Mouse (Mus musculus) limb, embryonic 13.5 days (tissue): ENCODE measurements around the gene Psors1c2. TPM values are rescaled to one million over a fixed set of nuclear protein-coding genes. Genes with fewer than 3 reads are reported as not detected.

Experiments
- ATAC-seq: fragments of 200-750 bp; cut with Nextera tagmentation; 2 replicates; pipeline ENCODE4 v1.8.0; 2017; ENCODE audit warnings: low read depth, moderate number of reproducible peaks, moderate TSS enrichment; ENCODE audit not compliant: low FRiP score
- H3K27ac ChIP-seq: fragments of 300-500 bp; sonication (generic); 2 replicates; pipeline ENCODE4 v1.5.1; 2015; ENCODE audit warnings: inconsistent platforms, mild to moderate bottlenecking, moderate library complexity
- H3K27me3 ChIP-seq: fragments of 300-500 bp; sonication (generic); 2 replicates; pipeline ENCODE4 v1.6.1; 2015; ENCODE audit warnings: mild to moderate bottlenecking, inconsistent platforms
- H3K36me3 ChIP-seq: fragments of 300-500 bp; sonication (generic); 2 replicates; pipeline ENCODE4 v1.6.1; 2015; ENCODE audit warnings: inconsistent platforms, mild to moderate bottlenecking, moderate library complexity
- H3K4me1 ChIP-seq: fragments of 300-500 bp; sonication (generic); 2 replicates; pipeline ENCODE4 v1.6.1; 2015; ENCODE audit warnings: inconsistent platforms
- H3K4me2 ChIP-seq: fragments of 300-500 bp; sonication (generic); replicated peaks from 2 replicates; pipeline ENCODE4 v1.6.1; 2015; ENCODE audit warnings: inconsistent platforms, mild to moderate bottlenecking, moderate library complexity
- H3K4me3 ChIP-seq: fragments of 300-500 bp; sonication (generic); 2 replicates; pipeline ENCODE4 v1.5.1; 2015; ENCODE audit warnings: moderate library complexity, mild to moderate bottlenecking, inconsistent platforms
- H3K9ac ChIP-seq: fragments of 300-500 bp; sonication (generic); 2 replicates; pipeline ENCODE4 v1.6.1; 2015; ENCODE audit warnings: mild to moderate bottlenecking, inconsistent platforms
- H3K9me3 ChIP-seq: fragments of 300-500 bp; sonication (generic); 2 replicates; pipeline ENCODE4 v1.6.1; 2016; ENCODE audit warnings: inconsistent platforms
- WGBS: fragments of 180-500 bp; shearing (Covaris S2); methylation state at CpG from one replicate; pipeline ENCODE4 v1.1.7; 2015; 5-methylcytosine and 5-hydroxymethylcytosine counted together
- polyA plus RNA-seq: library from polyadenylated mRNA; unstranded; fragments of >200 nt; fragmentation: Nextera tagmentation; extraction: Ambion mirVana; gene quantifications from 2 replicates; pipeline ENCODE4 v1.2.1, GENCODE M21; 2015

Psors1c2 gene
- polyA plus RNA-seq, 1 experiment from 2014 or later = 1.9 TPM

- no peaks in the 10 kb centered on the region for H3K9me3 ChIP-seq
- WGBS = 63% methylated on average over 15 of the region's 15 CpGs
- peak; percentile 41; the same call in 1 of the 2 replicates for ATAC-seq
Measured at GRCm38 (mm10) chr17:35549437-35550142, 16.6 kb downstream of the Psors1c2 start.

GRCm38 (mm10) chr17:35550143-35550494 is 17.1 kb downstream of the Psors1c2 start:
- no peak overlapping the region; the same call in 1 of the 2 replicates for H3K4me2 ChIP-seq
- no peaks in the 10 kb centered on the region for H3K27me3 ChIP-seq
- H3K9me3 ChIP-seq = no peaks in the 10 kb centered on the region
- no peak overlapping the region for H3K9ac ChIP-seq
- ATAC-seq = no peak
- peaks cover 5% of the 10 kb centered on the region; the same call in 1 of the 2 replicates for H3K4me1 ChIP-seq
- 93% methylated on average over 4 of the region's 4 CpGs for WGBS
- H3K27ac ChIP-seq = 0 out of 2 replicates have a peak overlapping the region, but pooled peaks have one; percentile 55
- H3K4me3 ChIP-seq = no peak overlapping the region
- H3K36me3 ChIP-seq = no peaks in the 10 kb centered on the region

More at GRCm38 (mm10) chr17:35549437-35550142, 16.6 kb downstream of the Psors1c2 start:
- Histone ChIP-seq H3K4me2 (no peak overlapping the region; the same call in 1 of the 2 replicates), H3K27ac (peak overlapping the region; percentile 55; the same call in 1 of the 2 replicates), H3K36me3 (no peaks in the 10 kb centered on the region), H3K4me1 (peaks cover 5% of the 10 kb centered on the region; the same call in 1 of the 2 replicates), H3K27me3 (no peaks in the 10 kb centered on the region), H3K9ac (no peak overlapping the region), H3K4me3 (no peak overlapping the region)

DNA sequence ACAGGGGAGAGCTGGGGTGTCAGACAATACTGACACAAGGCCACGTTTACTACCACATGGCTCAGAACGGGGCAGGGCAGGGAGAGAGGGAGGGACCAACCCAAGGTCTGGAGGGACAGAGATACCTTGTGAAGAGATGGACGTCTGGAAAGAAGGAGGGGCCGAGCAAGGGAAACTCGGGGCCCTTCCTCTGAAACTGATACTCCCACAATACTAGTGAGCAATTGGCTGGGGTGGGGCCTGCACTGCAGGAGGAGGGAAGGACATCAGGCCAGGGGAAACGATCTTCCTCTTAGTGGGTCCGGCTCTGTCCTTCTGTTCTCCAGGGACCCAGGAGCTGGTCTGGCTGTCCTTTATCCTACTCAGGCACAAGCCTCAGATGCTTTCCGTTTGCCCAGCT is 17.9 kb downstream of the Psors1c2 start:
- WGBS = 55% methylated on average over 8 of the region's 8 CpGs

GRCm38 (mm10) chr17:35551881-35552414 is 18.9 kb downstream of the Psors1c2 start, which contains the start of gene Cdsn:
Gene Cdsn (plus strand): TSS chr17:35552128.
- peaks cover 5% of the 10 kb centered on the region; the same call in 1 of the 2 replicates for H3K4me1 ChIP-seq
- no peaks in the 10 kb centered on the region for H3K27me3 ChIP-seq
- 79% methylated on average over 10 of the region's 10 CpGs for WGBS
- H3K9ac ChIP-seq = no peak within 1 kb of the TSS
- no peak within 1 kb of the TSS for H3K27ac ChIP-seq
- no peaks in the 10 kb centered on the region for H3K36me3 ChIP-seq
- no peak for ATAC-seq
- no peak within 1 kb of the TSS for H3K4me3 ChIP-seq
- H3K9me3 ChIP-seq = no peaks in the 10 kb centered on the region
- no peak within 1 kb of the TSS for H3K4me2 ChIP-seq

More for the DNA sequence above, 17.9 kb downstream of the Psors1c2 start:
- no peak overlapping the region for H3K4me2 ChIP-seq
- H3K4me3 ChIP-seq = no peak overlapping the region
- no peaks in the 10 kb centered on the region for H3K9me3 ChIP-seq
- ATAC-seq = no peak
- H3K36me3 ChIP-seq = no peaks in the 10 kb centered on the region
- peaks cover 5% of the 10 kb centered on the region; the same call in 1 of the 2 replicates for H3K4me1 ChIP-seq
- H3K27ac ChIP-seq = no peak overlapping the region
- H3K9ac ChIP-seq = no peak overlapping the region
- no peaks in the 10 kb centered on the region for H3K27me3 ChIP-seq

- Histone ChIP-seq H3K36me3 (no peaks in the 10 kb centered on the region), H3K4me2 (no peak overlapping the region), H3K27ac (no peak overlapping the region), H3K4me1 (no peaks in the 10 kb centered on the region), H3K4me3 (no peak overlapping the region), H3K9ac (no peak overlapping the region), H3K27me3 (no peaks in the 10 kb centered on the region), H3K9me3 (no peaks in the 10 kb centered on the region)
- 81% methylated on average over 5 of the region's 5 CpGs for WGBS
- no peak for ATAC-seq
Measured at GRCm38 (mm10) chr17:35554321-35554720, 21.3 kb downstream of the Psors1c2 start.

GRCm38 (mm10) chr17:35554761-35555397 is 21.9 kb downstream of the Psors1c2 start:
- no peak overlapping the region for H3K4me3 ChIP-seq
- H3K27me3 ChIP-seq = no peaks in the 10 kb centered on the region
- H3K9ac ChIP-seq = no peak overlapping the region
- ATAC-seq = no peak
- no peaks in the 10 kb centered on the region for H3K4me1 ChIP-seq
- H3K4me2 ChIP-seq = no peak overlapping the region
- H3K9me3 ChIP-seq = no peaks in the 10 kb centered on the region
- 90% methylated on average over 18 of the region's 18 CpGs for WGBS
- H3K27ac ChIP-seq = no peak overlapping the region
- H3K36me3 ChIP-seq = no peaks in the 10 kb centered on the region

DNA sequence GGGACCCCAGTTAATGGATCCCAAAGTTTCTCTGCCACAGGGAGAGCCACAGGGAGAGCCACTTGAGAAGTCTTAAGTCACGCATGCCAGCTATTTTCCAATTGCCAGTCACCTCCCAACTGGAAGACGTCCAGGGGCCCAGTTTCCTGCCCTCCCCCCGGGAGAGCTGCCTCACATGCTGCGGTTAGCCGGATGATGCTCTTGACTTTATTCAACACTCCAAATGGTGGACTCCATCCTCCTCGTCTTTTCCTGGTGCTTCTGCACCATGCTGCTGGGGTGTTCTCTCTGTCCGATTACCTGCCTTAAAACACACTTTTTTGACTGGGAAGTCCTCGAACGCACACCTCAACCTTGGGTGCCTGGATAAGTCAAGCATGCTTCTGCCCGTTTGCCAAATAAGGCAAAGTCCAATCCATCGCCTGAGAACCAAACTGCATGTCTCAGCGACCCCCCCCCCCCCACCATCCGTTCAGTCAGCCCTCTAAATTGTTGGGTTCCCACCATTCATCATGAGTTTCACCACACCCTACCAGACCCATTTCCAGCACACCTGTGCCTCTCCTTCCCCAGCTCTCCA is 23.3 kb downstream of the Psors1c2 start:
- no peak overlapping the region for H3K4me2 ChIP-seq
- H3K9ac ChIP-seq = no peak overlapping the region
- no peaks in the 10 kb centered on the region for H3K36me3 ChIP-seq
- H3K4me3 ChIP-seq = no peak overlapping the region
- H3K9me3 ChIP-seq = no peaks in the 10 kb centered on the region
- H3K27me3 ChIP-seq = no peaks in the 10 kb centered on the region
- ATAC-seq = no peak
- H3K27ac ChIP-seq = no peak overlapping the region
- WGBS = 90% methylated on average over 13 of the region's 13 CpGs
- no peaks in the 10 kb centered on the region for H3K4me1 ChIP-seq

GRCm38 (mm10) chr17:35556812-35557211 is 23.8 kb downstream of the Psors1c2 start:
- WGBS = 32% methylated on average over 5 of the region's 5 CpGs
- Histone ChIP-seq H3K4me2 (no peak overlapping the region), H3K36me3 (no peaks in the 10 kb centered on the region), H3K4me1 (no peaks in the 10 kb centered on the region), H3K9me3 (no peaks in the 10 kb centered on the region), H3K4me3 (no peak overlapping the region), H3K27me3 (no peaks in the 10 kb centered on the region), H3K9ac (no peak overlapping the region), H3K27ac (no peak overlapping the region)
- ATAC-seq = no peak

GRCm38 (mm10) chr17:35557351-35557750 is 24.4 kb downstream of the Psors1c2 start:
- Histone ChIP-seq H3K27ac (no peak overlapping the region), H3K9ac (no peak overlapping the region), H3K36me3 (no peaks in the 10 kb centered on the region), H3K9me3 (no peaks in the 10 kb centered on the region), H3K4me1 (no peaks in the 10 kb centered on the region), H3K4me3 (no peak overlapping the region), H3K4me2 (no peak overlapping the region), H3K27me3 (no peaks in the 10 kb centered on the region)
- 75% methylated on average over 9 of the region's 9 CpGs for WGBS
- no peak for ATAC-seq

- Histone ChIP-seq H3K9ac (no peak overlapping the region), H3K4me3 (no peak overlapping the region), H3K4me2 (no peak overlapping the region), H3K27ac (no peak overlapping the region), H3K4me1 (no peaks in the 10 kb centered on the region), H3K27me3 (no peaks in the 10 kb centered on the region), H3K36me3 (no peaks in the 10 kb centered on the region), H3K9me3 (no peaks in the 10 kb centered on the region)
- WGBS = 62% methylated on average over 8 of the region's 8 CpGs
- no peak for ATAC-seq
Measured at GRCm38 (mm10) chr17:35558216-35558615, 25.2 kb downstream of the Psors1c2 start.

- peaks cover 10% of the 10 kb centered on the region for H3K4me1 ChIP-seq
- 51% methylated on average over 3 of the region's 3 CpGs for WGBS
- H3K4me3 ChIP-seq = no peak within 1 kb of the TSS
- H3K27ac ChIP-seq = no peak within 1 kb of the TSS
- H3K4me2 ChIP-seq = no peak within 1 kb of the TSS
- no peaks in the 10 kb centered on the region for H3K36me3 ChIP-seq
- peaks cover 47% of the 10 kb centered on the region for H3K27me3 ChIP-seq
- H3K9ac ChIP-seq = no peak within 1 kb of the TSS
- H3K9me3 ChIP-seq = no peaks in the 10 kb centered on the region
- no peak for ATAC-seq
Measured at GRCm38 (mm10) chr17:35567150-35567549, 34.1 kb downstream of the Psors1c2 start, which contains the start of gene 2300002M23Rik. Gene 2300002M23Rik (plus strand): TSS chr17:35567450.

DNA sequence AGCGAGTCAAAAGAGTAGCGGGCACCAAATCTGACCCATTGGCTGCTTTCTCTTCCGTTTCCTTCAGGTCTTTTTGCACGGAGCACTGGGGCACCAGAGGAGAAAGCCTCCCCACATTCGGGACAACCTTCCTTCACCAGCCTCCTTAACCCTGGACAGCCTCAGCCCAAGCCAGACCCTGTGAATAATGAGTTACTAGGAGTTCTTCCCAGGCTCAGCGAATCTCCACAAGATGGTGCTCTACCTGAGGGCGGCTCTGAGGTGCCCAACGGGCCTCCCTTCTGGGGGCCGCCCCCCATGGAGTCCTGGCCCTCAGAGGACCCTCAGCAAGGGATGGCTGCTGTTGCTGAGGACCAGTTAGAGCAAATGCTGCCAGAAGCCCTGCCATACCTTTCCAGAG is 34.8 kb downstream of the Psors1c2 start:
- Histone ChIP-seq H3K36me3 (no peaks in the 10 kb centered on the region), H3K4me3 (no peak overlapping the region), H3K27ac (no peak overlapping the region), H3K4me2 (no peak overlapping the region), H3K9me3 (no peaks in the 10 kb centered on the region), H3K27me3 (peaks cover 47% of the 10 kb centered on the region), H3K9ac (no peak overlapping the region), H3K4me1 (peaks cover 10% of the 10 kb centered on the region)
- WGBS = 21% methylated on average over 9 of the region's 9 CpGs
- ATAC-seq = no peak
